Mouse (Mus musculus) liver, embryonic 14.5 days (tissue): ENCODE measurements around the gene Pycr2. TPM values are rescaled to one million over a fixed set of nuclear protein-coding genes. Genes with fewer than 3 reads are reported as not detected.

Source experiments
- ATAC-seq: fragments of 200-750 bp; cut with Nextera tagmentation; 2 replicates; pipeline ENCODE4 v1.8.0; 2017; ENCODE audit warnings: moderate number of reproducible peaks, mild to moderate bottlenecking, moderate library complexity; ENCODE audit not compliant: insufficient read depth
- DNase-seq, 3 experiments: peaks; one replicate each; pipeline ENCODE4 v3.0.0-alpha.2; 2012 to 2013; ENCODE audit warnings: low read depth in 3 of 3, low spot score in 3 of 3
- H3K27ac ChIP-seq: fragments of 300-500 bp; sonication (generic); 2 replicates; pipeline ENCODE4 v1.5.1; 2014; ENCODE audit warnings: moderate library complexity, mild to moderate bottlenecking, control low read depth, inconsistent platforms
- H3K27me3 ChIP-seq: fragments of 300-500 bp; sonication (generic); 2 replicates; pipeline ENCODE4 v1.6.1; 2014; ENCODE audit warnings: mild to moderate bottlenecking, low read length, moderate library complexity; ENCODE audit not compliant: control insufficient read depth, insufficient read depth
- H3K36me3 ChIP-seq: fragments of 300-500 bp; sonication (generic); replicated peaks from 2 replicates; pipeline ENCODE4 v1.6.1; 2014; ENCODE audit warnings: low read depth; ENCODE audit not compliant: control insufficient read depth, insufficient read depth
- H3K4me1 ChIP-seq, 2 experiments: fragments of 200-500 bp in 1 of 2; fragments of 300-500 bp in 1 of 2; sonication (generic) in 1 of 2; replicated peaks; 2 replicates each; pipeline ENCODE4 v1.6.1; 2012 to 2014; ENCODE audit warnings: antibody characterized with exemption in 1 of 2, inconsistent platforms in 1 of 2, low read length in 1 of 2; ENCODE audit not compliant: control insufficient read depth in 2 of 2, insufficient read depth in 2 of 2
- H3K4me2 ChIP-seq: fragments of 300-500 bp; sonication (generic); 2 replicates; pipeline ENCODE4 v1.6.1; 2014; ENCODE audit warnings: low read depth, mild to moderate bottlenecking, control low read depth, moderate library complexity
- H3K4me3 ChIP-seq, 2 experiments: fragments of 200-500 bp in 1 of 2; fragments of 300-500 bp in 1 of 2; sonication (generic) in 1 of 2; 2 replicates each; pipeline ENCODE4 v1.5.1; 2012 to 2014; ENCODE audit warnings: low read depth in 2 of 2, low read length in 2 of 2, mild to moderate bottlenecking in 2 of 2, control low read depth in 1 of 2, inconsistent platforms in 1 of 2, moderate library complexity in 1 of 2; ENCODE audit not compliant: insufficient read depth in 1 of 2
- H3K9ac ChIP-seq: fragments of 300-500 bp; sonication (generic); replicated peaks from 2 replicates; pipeline ENCODE4 v1.6.1; 2014; ENCODE audit warnings: mild to moderate bottlenecking, control low read depth, moderate library complexity
- H3K9me3 ChIP-seq: fragments of 300-500 bp; sonication (generic); 2 replicates; pipeline ENCODE4 v1.6.1; 2016; ENCODE audit warnings: low read length, mixed read lengths; ENCODE audit not compliant: control insufficient read depth
- CTCF ChIP-seq: IDR thresholded peaks from 2 replicates; pipeline ENCODE4 v1.5.1; 2016; ENCODE audit warnings: antibody characterized with exemption, low read depth, control low read depth
- EP300 ChIP-seq: IDR thresholded peaks from 2 replicates; pipeline ENCODE4 v1.6.1; 2016; ENCODE audit warnings: antibody characterized with exemption, low read depth
- WGBS: fragments of 180-500 bp; shearing (Covaris S2); extraction: QIAGEN DNeasy Blood & Tissue Kit; methylation state at CpG from one replicate; pipeline ENCODE4 v1.1.7; 2014; ENCODE audit not compliant: insufficient replicate concordance; 5-methylcytosine and 5-hydroxymethylcytosine counted together
- polyA plus RNA-seq, 2 experiments: library from polyadenylated mRNA; depleted of rRNA in 1 of 2; stranded (reverse) in 1 of 2; unstranded in 1 of 2; fragments of >200 nt; fragmentation: Nextera tagmentation in 1 of 2; extraction: Ambion mirVana in 1 of 2; gene quantifications; 2 replicates each; pipeline versions ENCODE4 v1.2.1 to v1.2.3; 2012 to 2014

Gene Pycr2
- polyA plus RNA-seq, 2 experiments, result 52.0 to 84.6 TPM

GRCm38 (mm10) chr1:180870122-180870650, 33.9 kb upstream of the Pycr2 start:
- Histone ChIP-seq H3K4me2 (no peak overlapping the region), H3K9ac (no peak overlapping the region), H3K4me1 (0 out of 4 replicates have a peak, but pooled peaks cover 0 to 3% of the 10 kb centered on the region in 2 experiments), H3K27me3 (no peaks in the 10 kb centered on the region), H3K27ac (no peak overlapping the region), H3K4me3 (no peak overlapping the region), H3K9me3 (no peaks in the 10 kb centered on the region), H3K36me3 (peaks cover 28% of the 10 kb centered on the region)
- DNase-seq (no peak), ATAC-seq (no peak)
- WGBS, result 76% methylated on average over 13 of the region's 13 CpGs
- TF ChIP-seq EP300 (no peak), CTCF (no peak)

- 13% methylated on average over 9 of the region's 9 CpGs for WGBS
- peak; percentile 56 to 69 (median 58) for DNase-seq
- H3K27ac ChIP-seq, result no peak overlapping the region
- ATAC-seq, result peak; percentile 73
- TF ChIP-seq CTCF (peak; percentile 92), EP300 (no peak)
- no peak overlapping the region for H3K9ac ChIP-seq
- no peaks in the 10 kb centered on the region for H3K9me3 ChIP-seq
- H3K36me3 ChIP-seq, result no peaks in the 10 kb centered on the region
- H3K4me3 ChIP-seq, result no peak overlapping the region
- H3K27me3 ChIP-seq, result no peaks in the 10 kb centered on the region
- no peak overlapping the region for H3K4me2 ChIP-seq
- 0 out of 4 replicates have a peak, but pooled peaks cover 0 to 3% of the 10 kb centered on the region in 2 experiments for H3K4me1 ChIP-seq
Measured at GRCm38 (mm10) chr1:180873861-180874484, 30.1 kb upstream of the Pycr2 start.

- TF ChIP-seq CTCF, result no peak
- TF ChIP-seq EP300, result no peak
- 62% methylated on average over 2 of the region's 2 CpGs for WGBS
- no peak for DNase-seq
Measured at GRCm38 (mm10) chr1:180874615-180875014, 29.5 kb upstream of the Pycr2 start.

GRCm38 (mm10) chr1:180875126-180875525, 29.0 kb upstream of the Pycr2 start:
- no peak for DNase-seq
- H3K4me3 ChIP-seq, result no peak overlapping the region
- H3K27me3 ChIP-seq, result no peaks in the 10 kb centered on the region
- no peak overlapping the region for H3K4me2 ChIP-seq
- H3K36me3 ChIP-seq, result no peaks in the 10 kb centered on the region
- 72% methylated on average over 9 of the region's 9 CpGs for WGBS
- no peak for ATAC-seq
- TF ChIP-seq EP300 (no peak), CTCF (no peak)
- H3K4me1 ChIP-seq, result 0 out of 4 replicates have a peak, but pooled peaks cover 0 to 3% of the 10 kb centered on the region in 2 experiments
- no peak overlapping the region for H3K27ac ChIP-seq
- no peaks in the 10 kb centered on the region for H3K9me3 ChIP-seq
- H3K9ac ChIP-seq, result no peak overlapping the region

More at GRCm38 (mm10) chr1:180874615-180875014, 29.5 kb upstream of the Pycr2 start:
- Histone ChIP-seq H3K27me3 (no peaks in the 10 kb centered on the region), H3K4me1 (0 out of 4 replicates have a peak, but pooled peaks cover 0 to 3% of the 10 kb centered on the region in 2 experiments), H3K9me3 (no peaks in the 10 kb centered on the region), H3K36me3 (no peaks in the 10 kb centered on the region), H3K27ac (no peak overlapping the region), H3K4me2 (no peak overlapping the region), H3K4me3 (no peak overlapping the region), H3K9ac (no peak overlapping the region)
- no peak for ATAC-seq

GRCm38 (mm10) chr1:180877466-180877865, 26.6 kb upstream of the Pycr2 start:
- Histone ChIP-seq H3K4me1 (0 out of 4 replicates have a peak, but pooled peaks cover 0 to 5% of the 10 kb centered on the region in 2 experiments), H3K36me3 (no peaks in the 10 kb centered on the region), H3K4me2 (no peak overlapping the region), H3K27ac (no peak overlapping the region), H3K9ac (no peak overlapping the region), H3K9me3 (no peaks in the 10 kb centered on the region), H3K4me3 (no peak overlapping the region), H3K27me3 (no peaks in the 10 kb centered on the region)
- 63% methylated on average over 4 of the region's 4 CpGs for WGBS
- ATAC-seq (no peak), DNase-seq (no peak)
- TF ChIP-seq CTCF, result peak; percentile 47
- TF ChIP-seq EP300, result no peak
